Mouse (Mus musculus) adrenal gland, postnatal 14 days (tissue): ENCODE measurements around the gene Srsf4. TPM values are rescaled to one million over a fixed set of nuclear protein-coding genes. Genes with fewer than 3 reads are reported as not detected.

Source experiments
- DNase-seq: peaks from one replicate; pipeline ENCODE4 v3.0.0; 2021; ENCODE audit warnings: mixed read lengths
- total RNA-seq: library from RNA; stranded (reverse); gene quantifications from 2 replicates; pipeline ENCODE4 v1.2.3, GENCODE M21; 2021

The Srsf4 gene
- total RNA-seq, 1 experiment from 2014 or later = 69.2 TPM

DNA sequence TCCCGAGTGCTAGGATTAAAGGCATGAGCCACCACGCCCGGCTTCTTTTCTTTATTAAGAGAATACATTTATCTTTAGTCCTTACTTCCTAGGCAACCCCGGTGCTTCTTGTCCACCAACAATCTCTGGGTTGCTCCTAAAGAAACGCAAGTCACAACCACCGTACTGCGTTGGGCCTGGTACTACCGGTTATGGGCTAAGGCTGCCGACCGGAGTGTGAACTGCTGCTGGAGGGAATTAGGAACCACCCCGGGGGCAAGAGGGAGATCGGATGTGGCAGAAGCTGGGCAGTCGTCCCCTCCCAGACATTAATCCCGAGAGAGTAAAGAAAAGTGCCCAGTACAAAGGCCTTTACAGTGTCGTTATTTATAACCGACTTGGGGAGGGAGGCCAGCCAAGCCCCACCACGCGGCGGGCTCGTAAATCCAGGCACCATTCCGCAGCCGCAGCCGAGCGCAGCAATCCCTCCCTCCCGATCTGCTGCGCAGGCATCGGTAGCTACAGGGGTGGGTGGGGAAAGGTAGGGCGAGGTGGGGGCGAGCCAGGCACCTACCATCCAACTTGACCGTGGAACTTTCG, 41.6 kb downstream of the Srsf4 start:
- DNase-seq = peak; percentile 47

GRCm38 (mm10) chr4:131915821-131916328, 42.5 kb downstream of the Srsf4 start:
- DNase-seq = no peak

DNA sequence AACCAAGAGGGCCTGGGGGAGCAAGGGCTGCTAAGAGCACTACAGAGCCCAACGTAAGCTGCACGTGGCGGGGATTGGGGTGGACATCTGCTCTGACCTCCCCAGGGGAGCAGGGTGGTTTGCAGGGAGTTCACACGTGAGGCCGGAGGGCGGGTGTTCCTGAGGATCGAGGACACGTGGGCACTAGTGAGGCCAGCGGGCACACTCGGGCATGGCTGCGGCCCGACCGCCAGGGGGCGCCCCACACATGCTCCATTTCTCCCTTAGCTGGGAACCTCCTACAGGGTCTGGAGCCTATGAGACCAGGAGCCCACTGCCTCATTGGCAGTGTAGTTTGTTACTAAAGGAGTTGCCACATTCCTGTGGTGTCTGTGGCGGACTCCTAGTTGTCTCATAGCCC, 43.0 kb downstream of the Srsf4 start:
- peak; percentile 92 for DNase-seq

- peak; percentile 5 for DNase-seq
These were observed 43.7 kb downstream of the Srsf4 start for GRCm38 (mm10) chr4:131917010-131917555.

- peak; percentile 48 for DNase-seq
These were observed 44.7 kb downstream of the Srsf4 start for GRCm38 (mm10) chr4:131918026-131918533.

GRCm38 (mm10) chr4:131918711-131919500, 45.5 kb downstream of the Srsf4 start:
- DNase-seq = peak; percentile 51

DNA sequence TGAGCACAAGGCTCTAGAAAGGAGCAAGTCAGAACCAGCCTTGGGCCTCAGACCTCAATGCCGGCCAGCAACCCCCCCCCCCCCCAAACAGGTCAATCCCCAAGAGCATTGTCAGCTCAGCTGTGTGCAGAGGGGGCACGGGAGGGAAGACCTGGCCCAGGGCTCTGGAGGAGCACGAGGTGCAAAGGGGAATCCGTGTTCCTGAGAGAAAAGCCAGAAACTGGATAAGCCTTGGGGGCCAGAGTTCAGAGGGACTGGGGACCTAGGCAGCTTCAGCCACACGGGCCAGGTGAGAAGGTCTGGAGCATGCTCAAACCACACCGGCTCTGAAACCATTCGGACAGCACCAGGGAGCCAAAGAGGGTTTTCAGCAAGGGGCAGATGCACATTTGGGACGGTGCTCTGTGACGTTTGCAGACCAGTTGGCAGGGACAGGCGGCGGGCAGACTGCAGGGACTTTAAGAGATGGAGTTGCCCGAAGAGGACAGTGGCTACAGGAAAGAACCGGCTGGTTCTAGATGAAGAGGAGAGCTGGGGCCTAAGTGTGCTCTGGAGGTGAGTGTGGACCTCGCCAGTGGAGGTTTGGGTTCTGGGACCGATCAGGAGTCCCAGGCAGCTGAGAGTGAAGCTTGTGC, 46.2 kb downstream of the Srsf4 start:
- no peak for DNase-seq

DNA sequence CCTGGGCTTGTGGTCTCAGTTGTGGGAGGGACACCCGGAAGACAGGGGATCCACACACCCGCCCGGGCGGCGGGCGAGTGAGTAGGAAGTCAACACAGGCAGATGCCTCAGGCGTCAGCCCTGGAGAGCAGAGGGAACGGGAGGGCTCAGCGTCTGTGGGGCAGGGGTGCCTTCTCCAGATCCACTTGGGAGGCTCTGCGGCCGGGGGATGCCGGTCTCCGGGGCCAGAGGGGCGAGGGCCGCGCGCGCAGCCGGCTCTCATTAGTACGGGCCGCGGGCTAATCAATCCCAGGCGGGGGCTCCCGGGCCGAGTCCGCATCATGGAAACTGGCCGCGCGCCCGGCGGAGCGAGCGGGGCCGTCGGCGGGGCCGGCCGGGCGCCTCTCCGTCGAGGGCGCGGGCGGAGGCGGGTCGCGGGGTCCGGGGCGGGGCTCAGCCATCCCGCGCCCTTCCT, 46.8 kb downstream of the Srsf4 start:
- DNase-seq = peak; percentile 61

DNA sequence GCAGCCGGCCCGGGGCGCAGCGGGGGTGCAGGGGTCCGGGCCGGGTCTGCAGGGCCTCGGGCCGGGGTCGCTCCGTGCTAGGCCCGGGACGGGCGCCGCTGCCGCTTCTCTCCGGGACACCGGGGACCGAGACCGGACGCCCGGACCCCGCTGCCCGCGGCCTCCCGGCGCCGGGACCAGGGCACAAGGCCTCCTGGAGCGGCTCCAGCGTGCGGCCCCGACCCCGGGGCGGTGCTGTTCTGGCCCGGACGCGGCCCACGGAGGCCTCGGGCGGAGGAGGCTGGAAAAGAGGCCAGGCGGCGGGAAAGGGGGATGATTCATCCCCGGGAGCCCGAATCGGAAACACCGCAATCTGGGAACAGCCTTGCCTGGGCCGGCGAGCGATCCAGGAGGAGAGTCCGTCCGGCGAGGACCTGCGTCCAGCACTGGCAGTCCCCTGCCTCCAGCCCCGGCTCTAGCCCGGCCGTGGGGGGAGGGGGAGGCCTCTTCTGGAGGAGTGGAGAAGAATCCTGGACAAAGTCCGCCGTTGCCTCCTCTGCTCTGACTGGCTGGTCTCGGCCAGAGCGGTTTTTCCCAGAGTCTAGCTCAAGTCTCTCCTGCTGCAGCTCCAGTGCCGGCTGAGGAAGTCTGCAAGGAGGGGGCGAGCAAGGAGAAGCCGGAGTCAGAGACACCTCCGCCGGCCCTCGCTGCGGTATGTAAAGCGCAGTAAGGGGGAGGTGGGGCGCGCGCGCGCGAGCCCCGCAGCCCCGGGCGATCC, 47.4 kb downstream of the Srsf4 start:
- peak; percentile 79 for DNase-seq

DNA sequence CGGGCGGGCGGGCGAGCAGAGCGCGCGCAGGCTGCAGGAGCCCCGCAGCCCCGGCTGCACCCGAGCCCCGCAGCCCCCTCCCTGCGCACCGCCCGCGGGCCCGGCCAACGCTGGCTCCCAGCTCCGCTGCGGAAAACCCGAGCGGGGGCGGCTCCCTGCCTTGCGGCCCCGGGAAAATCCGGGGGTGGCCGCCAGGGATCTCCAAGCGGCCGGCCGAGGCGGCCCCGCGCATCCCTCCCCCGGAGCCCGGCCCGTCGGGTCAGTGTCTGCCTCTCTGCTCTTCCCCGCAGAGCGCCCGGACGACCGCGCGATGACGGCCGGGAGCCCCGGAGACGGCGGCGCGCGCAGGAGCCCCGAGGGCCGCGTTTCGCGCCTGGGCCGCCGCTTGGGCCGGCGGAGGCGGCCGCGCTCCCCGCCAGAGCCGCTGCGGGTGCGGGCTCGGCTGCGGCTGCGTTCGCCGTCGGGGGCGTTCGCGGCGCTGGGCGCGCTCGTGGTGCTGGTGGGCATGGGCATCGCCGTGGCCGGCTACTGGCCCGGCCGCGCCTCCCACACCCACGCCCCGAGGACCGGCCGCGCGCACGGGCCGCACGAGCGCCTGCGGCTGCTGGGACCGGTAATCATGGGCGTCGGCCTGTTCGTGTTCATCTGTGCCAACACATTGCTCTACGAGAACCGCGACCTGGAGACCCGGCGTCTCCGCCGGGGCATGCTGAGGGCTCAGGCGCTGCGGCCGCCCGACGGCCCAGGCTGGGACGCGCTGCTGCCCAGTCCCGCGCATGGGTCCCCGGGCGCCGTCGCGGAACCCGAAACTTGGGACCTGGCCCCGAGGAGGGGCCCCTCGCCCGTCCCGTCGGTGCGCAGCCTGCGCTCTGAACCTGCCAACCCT, 48.3 kb downstream of the Srsf4 start, which contains the start of gene Tmem200b:
Gene Tmem200b, plus strand, starts transcription at position 311 of the 886 bp plus-strand sequence.
- DNase-seq = peak; percentile 54

DNA sequence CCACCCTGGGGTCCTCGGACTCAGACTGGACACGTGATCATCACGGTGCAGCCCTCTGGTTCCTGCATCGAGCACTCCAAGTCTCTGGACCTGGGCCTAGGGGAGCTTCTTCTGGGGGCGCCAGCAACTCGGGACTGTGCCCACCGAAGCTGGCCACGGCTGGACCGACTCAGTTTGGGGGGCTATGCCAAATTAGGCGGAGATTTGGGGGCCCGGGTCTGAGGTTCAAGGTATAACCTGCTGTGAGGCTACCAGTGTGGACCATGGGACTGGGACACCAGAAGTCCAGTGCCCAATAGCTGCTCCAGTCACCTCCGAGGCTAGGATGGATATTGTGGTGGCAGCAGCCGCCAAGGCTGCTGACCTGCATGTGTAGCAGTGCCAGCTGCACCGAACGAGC, 49.0 kb downstream of the Srsf4 start:
- no peak for DNase-seq

DNA sequence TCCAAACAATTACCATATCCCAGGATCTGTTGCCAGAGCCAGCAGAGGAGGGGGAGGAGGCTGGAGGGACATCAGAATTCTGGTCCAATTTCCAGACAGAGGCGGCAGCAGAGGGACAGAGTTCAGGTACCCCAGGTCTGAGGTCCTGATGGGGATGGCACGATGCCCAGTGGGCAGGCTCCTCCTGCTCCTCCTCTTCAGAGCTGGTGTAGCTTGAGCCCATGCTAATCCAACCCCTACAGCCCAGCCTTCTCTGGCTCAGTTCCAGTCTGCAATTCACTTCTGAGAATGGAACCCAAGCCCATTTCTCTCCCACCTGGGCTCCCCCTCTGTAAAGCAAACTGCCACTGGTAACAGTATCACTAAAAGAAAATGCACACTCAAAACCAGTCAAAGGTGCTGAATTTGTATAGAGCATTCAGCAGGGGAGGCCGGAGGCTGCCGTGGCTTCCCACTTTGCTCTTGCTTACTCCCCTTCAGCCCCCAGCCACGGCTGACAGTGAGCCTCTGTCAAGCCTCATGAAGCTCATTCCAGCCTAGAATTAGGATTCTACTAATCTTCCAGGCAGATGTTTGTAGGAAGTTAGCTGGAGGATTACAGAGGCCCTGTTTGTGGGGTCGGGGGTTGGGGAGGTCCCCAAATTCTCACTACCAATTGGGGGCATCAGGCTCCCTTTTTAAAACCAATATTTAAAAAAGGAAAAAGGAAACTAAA, 50.8 kb downstream of the Srsf4 start:
- DNase-seq = peak; percentile 52

DNA sequence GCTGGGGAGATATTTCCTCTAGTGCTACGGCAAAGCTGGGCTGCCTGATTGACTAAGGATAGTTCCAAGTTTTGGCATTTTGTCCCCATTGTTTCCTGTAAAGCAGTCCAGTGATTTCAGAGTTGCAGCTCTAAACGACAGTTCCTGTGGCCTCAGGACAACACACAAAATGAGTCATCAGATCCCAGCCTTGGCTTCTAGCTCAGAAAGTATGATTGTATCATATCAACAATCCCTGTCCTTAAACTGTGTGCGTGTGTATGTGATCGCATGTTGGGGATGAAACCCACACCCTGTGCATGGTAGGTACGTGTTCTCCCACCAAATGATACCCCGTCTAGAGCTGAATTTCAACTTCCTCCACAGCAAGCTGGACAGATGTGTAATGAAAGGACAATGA, 55.7 kb downstream of the Srsf4 start:
- DNase-seq = peak; percentile 39

GRCm38 (mm10) chr4:131939459-131939858, 66.0 kb downstream of the Srsf4 start:
- DNase-seq = no peak

GRCm38 (mm10) chr4:131940846-131941245, 67.4 kb downstream of the Srsf4 start:
- no peak for DNase-seq

GRCm38 (mm10) chr4:131947848-131948247, 74.4 kb downstream of the Srsf4 start:
- DNase-seq = no peak

- no peak for DNase-seq
These were observed 76.5 kb downstream of the Srsf4 start for GRCm38 (mm10) chr4:131949903-131950302.

DNA sequence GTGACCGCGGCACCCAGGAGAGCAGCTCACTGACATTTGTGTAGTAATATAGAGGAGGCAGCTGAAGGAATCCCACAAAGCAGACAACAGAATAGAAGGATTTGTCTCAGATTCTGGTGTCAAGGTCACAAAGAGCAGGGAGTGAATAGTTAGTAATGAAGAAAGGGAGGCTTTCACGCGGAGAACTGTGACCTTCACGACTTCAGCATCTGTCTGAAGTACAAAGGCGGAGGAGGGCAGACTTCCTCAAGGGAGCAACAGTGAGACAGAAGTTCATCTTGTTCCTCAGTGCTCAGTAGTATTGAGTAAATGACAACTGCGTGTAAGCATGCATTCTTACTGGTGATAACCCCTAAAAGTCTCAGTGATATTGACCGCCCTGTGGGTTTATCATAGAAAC, 77.2 kb downstream of the Srsf4 start:
- no peak for DNase-seq
